Mouse (Mus musculus) heart, adult 11 months (tissue): Measurements from ENCODE around the gene Gm49359.
A peak's percentile ranks its signal among the peaks of the same experiment; 100 is the strongest.
"Not testable (repeated sequence)": the region's sequence is repeated elsewhere in the genome, so short reads cannot be mapped to it uniquely, and the experiment has no call there.

Source experiments
- DNase-seq: peaks from one replicate; pipeline ENCODE4 v3.0.0; 2022

Gm49359 gene

GRCm38 (mm10) chr13:62466424-62467334 lies at the start of gene Gm49359:
TSS of gene Gm49359 (minus strand) at chr13:62466832.
- peak; percentile 99 for DNase-seq

- DNase-seq: not testable (repeated sequence)
These were observed 44.2 kb upstream of the Gm49359 start for GRCm38 (mm10) chr13:62510641-62511420.

- DNase-seq: not testable (repeated sequence)
These were observed 6.0 kb upstream of the Gm49359 start for GRCm38 (mm10) chr13:62472661-62473060.

- DNase-seq: not testable (repeated sequence)
These were observed 3.3 kb upstream of the Gm49359 start for GRCm38 (mm10) chr13:62469947-62470346.
